Mouse (Mus musculus): Measurements from ENCODE around the gene Lztr1. TPM values are rescaled to one million over a fixed set of nuclear protein-coding genes. Genes with fewer than 3 reads are reported as not detected.
"Not testable (repeated sequence)": the region's sequence is repeated elsewhere in the genome, so short reads cannot be mapped to it uniquely, and the experiment has no call there.

Lztr1 gene
- total and polyA plus RNA-seq, 2 experiments from 2014 or later: 27.2 to 122 TPM

DNA sequence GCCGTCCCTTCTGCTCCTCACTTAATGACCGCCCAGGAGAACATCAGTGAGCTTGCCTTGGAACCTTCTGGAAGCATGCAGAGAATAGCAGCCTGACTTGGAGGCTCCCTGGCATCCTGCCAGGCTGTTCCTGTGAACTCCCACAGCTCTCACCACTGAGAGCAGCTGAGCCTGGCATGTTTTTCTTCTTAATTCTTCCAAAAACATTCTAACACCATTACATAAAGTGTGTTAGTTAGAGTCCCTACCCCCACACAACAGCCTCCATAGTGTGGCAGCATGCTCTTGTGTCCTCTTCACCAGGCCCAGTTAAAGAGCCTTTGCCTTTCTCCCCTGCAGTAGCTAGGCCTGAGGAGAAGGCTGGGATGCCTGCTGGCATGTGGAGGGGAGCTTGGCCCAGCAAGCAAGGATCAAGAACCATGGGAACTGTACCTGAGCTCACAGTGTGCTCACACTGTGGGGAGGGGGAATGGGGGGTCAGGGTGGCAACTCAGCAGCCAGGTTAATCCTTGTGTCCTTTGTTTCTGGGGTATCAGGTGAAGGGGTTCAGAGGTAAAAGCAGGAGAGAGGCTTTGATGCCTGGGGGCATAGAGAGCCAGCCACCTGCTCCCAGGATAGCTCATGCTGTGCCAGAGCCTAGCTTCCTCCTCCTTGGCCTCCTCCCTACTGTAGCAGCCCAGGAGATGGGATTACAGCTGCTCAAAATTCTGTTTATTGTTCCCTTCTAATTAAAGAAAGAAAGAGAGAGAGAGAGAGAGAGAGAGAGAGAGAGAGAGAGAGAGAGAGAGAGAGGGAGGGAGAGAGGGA is 11.8 kb upstream of the Lztr1 start:
- DNase-seq (ENCODE audit: low spot score): peak; percentile 53
- TF ChIP-seq CTCF (IDR thresholded peaks at IDR 0.05; ENCODE audit: low read depth) (no peak), EP300 (IDR thresholded peaks at IDR 0.05; ENCODE audit: low read depth) (no peak)
- H3K4me3 ChIP-seq (ENCODE audit: low read depth, low read length): no peak overlapping the region
- H3K9me3 ChIP-seq (replicated peaks; ENCODE audit: control insufficient read depth, low read length): no peaks in the 10 kb centered on the region
- no peaks in the 10 kb centered on the region for H3K36me3 ChIP-seq (replicated peaks; ENCODE audit: control insufficient read depth, insufficient read depth, low read length)
- no peak overlapping the region for H3K4me2 ChIP-seq (ENCODE audit: low read depth, low read length)
- WGBS: 17% methylated on average over 2 of the region's 2 CpGs
- no peak overlapping the region for H3K27ac ChIP-seq (ENCODE audit: low read depth)
- ATAC-seq (ENCODE audit: insufficient read depth, low read depth): peak; percentile 27; the same call in 1 of the 2 replicates
- H3K4me1 ChIP-seq (ENCODE audit: control insufficient read depth, insufficient read depth): peaks cover 6% of the 10 kb centered on the region; the same call in 1 of the 2 replicates
- H3K9ac ChIP-seq (replicated peaks; ENCODE audit: low read depth, low read length): no peak overlapping the region
- H3K27me3 ChIP-seq (ENCODE audit: control insufficient read depth, insufficient read depth, low read length): no peaks in the 10 kb centered on the region

DNA sequence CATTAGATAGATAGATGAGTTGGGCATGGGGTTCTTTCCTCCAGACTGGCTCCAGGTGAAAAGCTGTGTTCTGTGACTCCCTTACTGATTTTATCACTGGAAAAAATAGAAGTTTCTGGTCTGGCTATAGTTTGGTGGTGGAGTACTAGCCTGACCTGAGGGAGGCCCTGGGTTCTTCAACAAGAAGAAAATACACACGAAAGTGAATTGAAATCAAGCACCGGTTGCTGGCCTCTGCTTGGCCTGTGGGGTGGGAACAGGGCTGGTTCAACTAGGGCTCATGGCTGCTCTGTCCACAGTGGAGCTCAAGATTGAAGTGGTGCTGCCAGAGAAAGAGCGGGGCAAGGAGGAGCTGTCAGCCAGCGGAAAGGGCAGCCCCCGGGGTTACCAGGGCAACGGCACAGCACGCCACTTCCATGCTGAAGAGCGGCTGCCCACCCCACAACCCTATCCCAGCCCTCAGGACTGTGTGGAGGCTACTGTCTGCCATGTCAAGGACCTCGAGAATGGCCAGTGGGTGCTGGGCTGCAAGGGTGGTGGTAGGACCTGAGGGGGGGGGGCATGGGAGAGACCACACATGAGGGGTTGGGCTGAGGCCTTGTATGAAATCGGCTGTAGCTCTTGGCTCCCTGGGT is 9.1 kb upstream of the Lztr1 start:
- no peak overlapping the region for H3K4me3 ChIP-seq (ENCODE audit: low read depth, low read length)
- no peaks in the 10 kb centered on the region for H3K36me3 ChIP-seq (replicated peaks; ENCODE audit: control insufficient read depth, insufficient read depth, low read length)
- no peak overlapping the region for H3K9ac ChIP-seq (replicated peaks; ENCODE audit: low read depth, low read length)
- no peaks in the 10 kb centered on the region for H3K9me3 ChIP-seq (replicated peaks; ENCODE audit: control insufficient read depth, low read length)
- H3K4me1 ChIP-seq (ENCODE audit: control insufficient read depth, insufficient read depth): peaks cover 6% of the 10 kb centered on the region; the same call in 1 of the 2 replicates
- H3K27me3 ChIP-seq (ENCODE audit: control insufficient read depth, insufficient read depth, low read length): no peaks in the 10 kb centered on the region
- no peak overlapping the region for H3K27ac ChIP-seq (ENCODE audit: low read depth)
- no peak for ATAC-seq (ENCODE audit: insufficient read depth, low read depth)
- TF ChIP-seq EP300 (IDR thresholded peaks at IDR 0.05; ENCODE audit: low read depth): no peak
- no peak for TF ChIP-seq CTCF (IDR thresholded peaks at IDR 0.05; ENCODE audit: low read depth)
- WGBS: 42% methylated on average over 10 of the region's 10 CpGs
- H3K4me2 ChIP-seq (ENCODE audit: low read depth, low read length): no peak overlapping the region
- no peak for DNase-seq (ENCODE audit: low spot score)

GRCm38 (mm10) chr16:17502681-17503080 is 5.8 kb upstream of the Lztr1 start:
- no peak overlapping the region for H3K4me2 ChIP-seq (ENCODE audit: low read depth, low read length)
- 51% methylated on average over 4 of the region's 4 CpGs for WGBS
- H3K4me3 ChIP-seq (ENCODE audit: low read depth, low read length): no peak overlapping the region
- H3K27me3 ChIP-seq (ENCODE audit: control insufficient read depth, insufficient read depth, low read length): no peaks in the 10 kb centered on the region
- H3K9me3 ChIP-seq (replicated peaks; ENCODE audit: control insufficient read depth, low read length): no peaks in the 10 kb centered on the region
- no peaks in the 10 kb centered on the region for H3K36me3 ChIP-seq (replicated peaks; ENCODE audit: control insufficient read depth, insufficient read depth, low read length)
- ATAC-seq (ENCODE audit: insufficient read depth, low read depth): no peak
- no peak overlapping the region for H3K27ac ChIP-seq (ENCODE audit: low read depth)
- H3K9ac ChIP-seq (replicated peaks; ENCODE audit: low read depth, low read length): no peak overlapping the region
- TF ChIP-seq CTCF (IDR thresholded peaks at IDR 0.05; ENCODE audit: low read depth) (no peak), EP300 (IDR thresholded peaks at IDR 0.05; ENCODE audit: low read depth) (no peak)
- no peaks in the 10 kb centered on the region for H3K4me1 ChIP-seq (ENCODE audit: control insufficient read depth, insufficient read depth)
- DNase-seq (ENCODE audit: low spot score): no peak

- Histone ChIP-seq H3K36me3 (replicated peaks; ENCODE audit: control insufficient read depth, insufficient read depth, low read length) (peaks cover 3% of the 10 kb centered on the region; the same call in 1 of the 2 replicates), H3K4me2 (ENCODE audit: low read depth, low read length) (no peak overlapping the region), H3K27ac (ENCODE audit: low read depth) (no peak overlapping the region), H3K27me3 (ENCODE audit: control insufficient read depth, insufficient read depth, low read length) (no peaks in the 10 kb centered on the region), H3K4me1 (ENCODE audit: control insufficient read depth, insufficient read depth) (peaks cover 10% of the 10 kb centered on the region), H3K9me3 (replicated peaks; ENCODE audit: control insufficient read depth, low read length) (no peaks in the 10 kb centered on the region), H3K9ac (replicated peaks; ENCODE audit: low read depth, low read length) (no peak overlapping the region), H3K4me3 (ENCODE audit: low read depth, low read length) (no peak overlapping the region)
- ATAC-seq (ENCODE audit: insufficient read depth, low read depth): no peak
- DNase-seq (ENCODE audit: low spot score): no peak
- WGBS: 78% methylated on average over 5 of the region's 5 CpGs
- TF ChIP-seq CTCF (IDR thresholded peaks at IDR 0.05; ENCODE audit: low read depth) (no peak), EP300 (IDR thresholded peaks at IDR 0.05; ENCODE audit: low read depth) (no peak)
Measured at GRCm38 (mm10) chr16:17507018-17507552, 1.4 kb upstream of the Lztr1 start.

- H3K4me3 ChIP-seq (ENCODE audit: low read depth, low read length): peak overlapping the region; percentile 80
- H3K27me3 ChIP-seq (ENCODE audit: control insufficient read depth, insufficient read depth, low read length); DNase-seq (ENCODE audit: low spot score); H3K9me3 ChIP-seq (replicated peaks; ENCODE audit: control insufficient read depth, low read length): not testable (repeated sequence)
- WGBS: 25% methylated on average over 3 of the region's 3 CpGs
- peaks cover 10% of the 10 kb centered on the region for H3K4me1 ChIP-seq (ENCODE audit: control insufficient read depth, insufficient read depth)
- H3K36me3 ChIP-seq (replicated peaks; ENCODE audit: control insufficient read depth, insufficient read depth, low read length): peaks cover 13% of the 10 kb centered on the region
- peak overlapping the region; percentile 80 for H3K9ac ChIP-seq (replicated peaks; ENCODE audit: low read depth, low read length)
- peak overlapping the region; percentile 72 for H3K4me2 ChIP-seq (ENCODE audit: low read depth, low read length)
- H3K27ac ChIP-seq (ENCODE audit: low read depth): peak overlapping the region; percentile 96
- ATAC-seq (ENCODE audit: insufficient read depth, low read depth): 0 out of 2 replicates have a peak, but pooled peaks have one; percentile 8
Measured at GRCm38 (mm10) chr16:17508031-17508430, 457 bp upstream of the Lztr1 start.
